Mouse (Mus musculus): ENCODE results near the gene Wfdc5. TPM values are rescaled to one million over a fixed set of nuclear protein-coding genes. Genes with fewer than 3 reads are reported as not detected.

Wfdc5 gene
- polyA plus RNA-seq, 1 experiment from 2014 or later, result not detected

- WGBS, result 85% methylated on average over 1 of the region's 1 CpGs
Measured at GRCm38 (mm10) chr2:164135367-164135766, 47.2 kb downstream of the Wfdc5 start.

GRCm38 (mm10) chr2:164134563-164134962 is 48.0 kb downstream of the Wfdc5 start:
- H3K36me3 ChIP-seq (replicated peaks; ENCODE audit: control insufficient read depth, insufficient read depth, low read depth, low read length), result no peaks in the 10 kb centered on the region
- 74% methylated on average over 6 of the region's 6 CpGs for WGBS
- no peak overlapping the region for H3K9ac ChIP-seq (replicated peaks; ENCODE audit: low read length)

More at GRCm38 (mm10) chr2:164135367-164135766, 47.2 kb downstream of the Wfdc5 start:
- Histone ChIP-seq H3K27ac (replicated peaks; ENCODE audit: low read depth, low read length) (no peak overlapping the region), H3K4me1 (ENCODE audit: control insufficient read depth, insufficient read depth, low read length) (no peaks in the 10 kb centered on the region), H3K4me2 (ENCODE audit: low read depth, low read length) (no peak overlapping the region), H3K27me3 (ENCODE audit: control insufficient read depth, insufficient read depth, low read length) (no peaks in the 10 kb centered on the region), H3K4me3 (ENCODE audit: low read depth, low read length) (no peak overlapping the region), H3K9ac (replicated peaks; ENCODE audit: low read length) (no peak overlapping the region), H3K36me3 (replicated peaks; ENCODE audit: control insufficient read depth, insufficient read depth, low read depth, low read length) (no peaks in the 10 kb centered on the region), H3K9me3 (replicated peaks; ENCODE audit: control insufficient read depth, low read length) (no peaks in the 10 kb centered on the region)
- DNase-seq (ENCODE audit: low spot score), result no peak
- ATAC-seq (replicated peaks; ENCODE audit: insufficient number of reproducible peaks, low FRiP score, low TSS enrichment, low read depth), result no peak

DNA sequence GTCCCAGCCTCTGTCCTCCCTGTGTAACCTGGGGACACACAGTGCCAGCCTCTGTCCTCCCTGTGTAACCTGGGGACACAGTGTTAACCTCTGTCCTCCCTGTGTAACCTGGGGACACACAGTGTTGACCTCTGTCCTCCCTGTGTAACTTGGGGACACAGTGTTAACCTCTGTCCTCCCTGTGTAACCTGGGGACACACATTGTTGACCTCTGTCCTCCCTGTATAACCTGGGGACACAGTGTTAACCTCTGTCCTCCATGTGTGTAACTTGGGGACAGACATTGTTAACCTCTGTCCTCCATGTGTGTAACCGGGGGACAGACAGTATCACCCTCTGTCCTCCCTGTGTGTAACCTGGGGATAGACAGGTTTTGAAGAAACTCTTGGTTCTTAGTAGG is 51.0 kb downstream of the Wfdc5 start:
- Histone ChIP-seq H3K27me3 (ENCODE audit: control insufficient read depth, insufficient read depth, low read length) (no peaks in the 10 kb centered on the region), H3K9ac (replicated peaks; ENCODE audit: low read length) (no peak overlapping the region), H3K9me3 (replicated peaks; ENCODE audit: control insufficient read depth, low read length) (no peaks in the 10 kb centered on the region), H3K36me3 (replicated peaks; ENCODE audit: control insufficient read depth, insufficient read depth, low read depth, low read length) (no peaks in the 10 kb centered on the region), H3K4me2 (ENCODE audit: low read depth, low read length) (no peak overlapping the region), H3K4me1 (ENCODE audit: control insufficient read depth, insufficient read depth, low read length) (no peaks in the 10 kb centered on the region), H3K27ac (replicated peaks; ENCODE audit: low read depth, low read length) (no peak overlapping the region), H3K4me3 (ENCODE audit: low read depth, low read length) (no peak overlapping the region)
- WGBS, result 82% methylated on average over 1 of the region's 1 CpGs
- no peak for ATAC-seq (replicated peaks; ENCODE audit: insufficient number of reproducible peaks, low FRiP score, low TSS enrichment, low read depth)
- DNase-seq (ENCODE audit: low spot score), result no peak

More at GRCm38 (mm10) chr2:164134563-164134962, 48.0 kb downstream of the Wfdc5 start:
- no peaks in the 10 kb centered on the region for H3K27me3 ChIP-seq (ENCODE audit: control insufficient read depth, insufficient read depth, low read length)
- no peaks in the 10 kb centered on the region for H3K9me3 ChIP-seq (replicated peaks; ENCODE audit: control insufficient read depth, low read length)
- H3K4me1 ChIP-seq (ENCODE audit: control insufficient read depth, insufficient read depth, low read length), result no peaks in the 10 kb centered on the region
- DNase-seq (ENCODE audit: low spot score), result peak; percentile 23
- no peak overlapping the region for H3K4me3 ChIP-seq (ENCODE audit: low read depth, low read length)
- H3K4me2 ChIP-seq (ENCODE audit: low read depth, low read length), result no peak overlapping the region
- no peak for ATAC-seq (replicated peaks; ENCODE audit: insufficient number of reproducible peaks, low FRiP score, low TSS enrichment, low read depth)
- no peak overlapping the region for H3K27ac ChIP-seq (replicated peaks; ENCODE audit: low read depth, low read length)

- Histone ChIP-seq H3K36me3 (replicated peaks; ENCODE audit: control insufficient read depth, insufficient read depth, low read depth, low read length) (no peaks in the 10 kb centered on the region; the same call in 1 of the 2 replicates), H3K27me3 (ENCODE audit: control insufficient read depth, insufficient read depth, low read length) (no peaks in the 10 kb centered on the region), H3K4me3 (ENCODE audit: low read depth, low read length) (no peak overlapping the region), H3K9me3 (replicated peaks; ENCODE audit: control insufficient read depth, low read length) (no peaks in the 10 kb centered on the region), H3K4me2 (ENCODE audit: low read depth, low read length) (no peak overlapping the region), H3K4me1 (ENCODE audit: control insufficient read depth, insufficient read depth, low read length) (no peaks in the 10 kb centered on the region), H3K27ac (replicated peaks; ENCODE audit: low read depth, low read length) (no peak overlapping the region), H3K9ac (replicated peaks; ENCODE audit: low read length) (no peak overlapping the region)
- DNase-seq (ENCODE audit: low spot score), result no peak
- 91% methylated on average over 12 of the region's 12 CpGs for WGBS
- ATAC-seq (replicated peaks; ENCODE audit: insufficient number of reproducible peaks, low FRiP score, low TSS enrichment, low read depth), result no peak
Measured at GRCm38 (mm10) chr2:164128576-164129411, 53.7 kb downstream of the Wfdc5 start.

- WGBS, result 88% methylated on average over 2 of the region's 2 CpGs
- Histone ChIP-seq H3K4me3 (ENCODE audit: low read depth, low read length) (no peak overlapping the region), H3K27ac (replicated peaks; ENCODE audit: low read depth, low read length) (no peak overlapping the region), H3K27me3 (ENCODE audit: control insufficient read depth, insufficient read depth, low read length) (no peaks in the 10 kb centered on the region), H3K36me3 (replicated peaks; ENCODE audit: control insufficient read depth, insufficient read depth, low read depth, low read length) (no peaks in the 10 kb centered on the region; the same call in 1 of the 2 replicates), H3K4me1 (ENCODE audit: control insufficient read depth, insufficient read depth, low read length) (no peaks in the 10 kb centered on the region), H3K9ac (replicated peaks; ENCODE audit: low read length) (no peak overlapping the region), H3K4me2 (ENCODE audit: low read depth, low read length) (no peak overlapping the region), H3K9me3 (replicated peaks; ENCODE audit: control insufficient read depth, low read length) (no peaks in the 10 kb centered on the region)
- no peak for ATAC-seq (replicated peaks; ENCODE audit: insufficient number of reproducible peaks, low FRiP score, low TSS enrichment, low read depth)
- DNase-seq (ENCODE audit: low spot score), result no peak
Measured at GRCm38 (mm10) chr2:164127297-164127696, 55.2 kb downstream of the Wfdc5 start.

GRCm38 (mm10) chr2:164126533-164126955 is 56.0 kb downstream of the Wfdc5 start:
- DNase-seq (ENCODE audit: low spot score), result peak; percentile 47
- no peak overlapping the region for H3K27ac ChIP-seq (replicated peaks; ENCODE audit: low read depth, low read length)
- H3K36me3 ChIP-seq (replicated peaks; ENCODE audit: control insufficient read depth, insufficient read depth, low read depth, low read length), result no peaks in the 10 kb centered on the region; the same call in 1 of the 2 replicates
- H3K4me3 ChIP-seq (ENCODE audit: low read depth, low read length), result no peak overlapping the region
- no peaks in the 10 kb centered on the region for H3K27me3 ChIP-seq (ENCODE audit: control insufficient read depth, insufficient read depth, low read length)
- no peaks in the 10 kb centered on the region for H3K9me3 ChIP-seq (replicated peaks; ENCODE audit: control insufficient read depth, low read length)
- H3K4me2 ChIP-seq (ENCODE audit: low read depth, low read length), result no peak overlapping the region
- no peak for ATAC-seq (replicated peaks; ENCODE audit: insufficient number of reproducible peaks, low FRiP score, low TSS enrichment, low read depth)
- no peak overlapping the region for H3K9ac ChIP-seq (replicated peaks; ENCODE audit: low read length)
- WGBS, result 70% methylated on average over 13 of the region's 13 CpGs
- no peaks in the 10 kb centered on the region for H3K4me1 ChIP-seq (ENCODE audit: control insufficient read depth, insufficient read depth, low read length)

Other genes starting within 250 kb of the Wfdc5 start
- 332 and 344 TPM in 2 replicates for gene Ywhab, start 187.8 kb downstream of the Wfdc5 start, polyA plus RNA-seq (2014; fragmentation: Nextera tagmentation; extraction: Ambion mirVana)
- 1.4 and 2.2 TPM in 2 replicates for gene Pabpc1l, start 157.3 kb downstream of the Wfdc5 start, polyA plus RNA-seq (2014; fragmentation: Nextera tagmentation; extraction: Ambion mirVana)
- 26.5 and 31.4 TPM in 2 replicates for gene Stk4, start 112.4 kb downstream of the Wfdc5 start, polyA plus RNA-seq (2014; fragmentation: Nextera tagmentation; extraction: Ambion mirVana)
- gene Tomm34, start 111.6 kb downstream of the Wfdc5 start, polyA plus RNA-seq (2014; fragmentation: Nextera tagmentation; extraction: Ambion mirVana), result 60.5 and 61.0 TPM in 2 replicates
- gene Kcns1, start 11.6 kb downstream of the Wfdc5 start, polyA plus RNA-seq (2014; fragmentation: Nextera tagmentation; extraction: Ambion mirVana), result 0.07 and 0.20 TPM in 2 replicates
- not detected in 2 replicates for gene Wfdc12, start 7.9 kb upstream of the Wfdc5 start, polyA plus RNA-seq (2014; fragmentation: Nextera tagmentation; extraction: Ambion mirVana)
- gene Wfdc15a, start 17.4 kb upstream of the Wfdc5 start, polyA plus RNA-seq (2014; fragmentation: Nextera tagmentation; extraction: Ambion mirVana), result not detected in 2 replicates
- gene Wfdc15b, start 38.9 kb upstream of the Wfdc5 start, polyA plus RNA-seq (2014; fragmentation: Nextera tagmentation; extraction: Ambion mirVana), result not detected in 2 replicates
- not detected in 2 replicates for gene Svs2, start 55.7 kb upstream of the Wfdc5 start, polyA plus RNA-seq (2014; fragmentation: Nextera tagmentation; extraction: Ambion mirVana)
- not detected in 2 replicates for gene Svs3b, start 73.9 kb upstream of the Wfdc5 start, polyA plus RNA-seq (2014; fragmentation: Nextera tagmentation; extraction: Ambion mirVana)
- gene Svs4, start 95.7 kb upstream of the Wfdc5 start, polyA plus RNA-seq (2014; fragmentation: Nextera tagmentation; extraction: Ambion mirVana), result not detected in 2 replicates
- gene Svs3a, start 106.5 kb upstream of the Wfdc5 start, polyA plus RNA-seq (2014; fragmentation: Nextera tagmentation; extraction: Ambion mirVana), result not detected in 2 replicates
- not detected in 2 replicates for gene Svs6, start 134.0 kb upstream of the Wfdc5 start, polyA plus RNA-seq (2014; fragmentation: Nextera tagmentation; extraction: Ambion mirVana)
- gene Svs5, start 150.0 kb upstream of the Wfdc5 start, polyA plus RNA-seq (2014; fragmentation: Nextera tagmentation; extraction: Ambion mirVana), result not detected in 2 replicates
- gene Slpi, start 206.4 kb upstream of the Wfdc5 start, polyA plus RNA-seq (2014; fragmentation: Nextera tagmentation; extraction: Ambion mirVana), result 0.32 and 0.79 TPM in 2 replicates
- not detected in 2 replicates for gene Rbpjl, start 220.4 kb upstream of the Wfdc5 start, polyA plus RNA-seq (2014; fragmentation: Nextera tagmentation; extraction: Ambion mirVana)
- 1.2 and 1.3 TPM in 2 replicates for gene Matn4, start 222.4 kb upstream of the Wfdc5 start, polyA plus RNA-seq (2014; fragmentation: Nextera tagmentation; extraction: Ambion mirVana)